Mouse (Mus musculus): ENCODE data around the gene C1qc.

DNA sequence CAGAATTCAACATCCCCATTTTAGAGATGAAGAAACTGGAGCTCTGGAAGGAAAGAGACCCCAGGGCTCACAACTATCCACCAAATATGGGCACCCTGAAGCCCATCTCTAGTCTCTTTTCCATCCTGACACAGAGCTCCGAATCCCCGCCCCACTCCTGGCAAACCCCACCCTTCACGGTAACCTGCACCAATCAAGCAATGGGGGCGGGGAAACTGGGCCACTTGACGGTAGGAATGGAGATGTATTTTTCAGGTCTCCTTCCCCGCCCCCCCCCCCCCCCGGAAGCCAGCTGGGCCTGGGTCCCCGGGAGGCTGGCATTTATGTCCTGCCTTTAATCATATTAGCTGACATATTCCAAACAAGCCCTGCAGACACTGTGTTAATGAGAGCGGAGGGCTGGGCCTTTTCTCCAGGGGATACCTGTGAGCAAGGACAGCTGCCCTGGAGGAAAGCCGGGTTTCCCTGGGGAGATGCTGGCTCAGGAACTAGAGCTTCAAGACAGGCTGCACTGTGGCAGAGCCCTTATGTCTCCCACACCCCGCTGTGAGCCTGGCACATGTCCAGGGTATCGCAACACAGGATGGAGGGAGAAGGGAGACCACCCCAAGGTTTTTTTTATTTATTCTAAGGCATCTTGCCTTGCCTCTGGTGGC, 25.0 kb downstream of the C1qc start:
- TF ChIP-seq CTCF (IDR thresholded peaks at IDR 0.05; ENCODE audit: low read depth, low read length) (no peak), POLR2A (IDR thresholded peaks at IDR 0.05; ENCODE audit: extremely low read depth, insufficient read depth, low read length) (no peak)

Measured in liver, adult 2 months (tissue).